Mouse (Mus musculus): ENCODE measurements around the gene Ambn. TPM values are rescaled to one million over a fixed set of nuclear protein-coding genes. Genes with fewer than 3 reads are reported as not detected.
"Not testable (repeated sequence)": the region's sequence is repeated elsewhere in the genome, so short reads cannot be mapped to it uniquely, and the experiment has no call there.

The Ambn gene
- not detected in 2 replicates for polyA plus RNA-seq (2012; rRNA removed)

DNA sequence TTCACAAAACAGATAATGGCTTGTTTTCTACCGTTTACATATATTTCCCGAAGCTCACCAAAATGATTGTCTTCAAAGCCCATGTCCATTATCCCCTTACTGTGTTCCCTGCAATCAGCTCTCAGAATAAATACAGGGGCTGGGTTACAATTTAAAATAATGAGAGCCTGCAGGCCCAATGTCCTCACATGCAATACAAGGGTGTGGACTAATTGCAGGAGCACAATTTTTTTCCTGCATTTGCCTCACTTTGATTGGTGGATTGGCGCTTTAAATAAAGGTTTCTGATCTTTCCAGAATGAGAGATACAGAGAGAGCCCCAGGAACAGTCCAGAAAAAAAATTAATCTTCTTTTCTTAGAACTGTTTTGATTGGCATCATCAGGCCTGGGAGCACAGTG is at the start of gene Ambn:
Gene Ambn (plus strand): TSS at position 301 of the 400 bp plus-strand sequence.
- Histone ChIP-seq H3K4me3 (ENCODE audit: extremely low read depth, insufficient read depth, insufficient read length) (no peak within 1 kb of the TSS), H3K27me3 (ENCODE audit: control insufficient read depth, insufficient read depth, low read length) (no peaks in the 10 kb centered on the region), H3K36me3 (ENCODE audit: control insufficient read depth, insufficient read depth, low read length) (no peaks in the 10 kb centered on the region), H3K27ac (ENCODE audit: insufficient read depth, low read length) (no peak within 1 kb of the TSS), H3K4me1 (ENCODE audit: control insufficient read depth, insufficient read depth, insufficient read length) (no peaks in the 10 kb centered on the region)
- WGBS = 90% methylated on average over 3 of the region's 3 CpGs
- TF ChIP-seq CTCF (IDR thresholded peaks at IDR 0.05; ENCODE audit: extremely low read depth, insufficient read depth, insufficient read length, insufficient replicate concordance) (no peak), POLR2A (IDR thresholded peaks at IDR 0.05; ENCODE audit: low read depth, low read length) (no peak)
- DNase-seq (ENCODE audit: low read depth in 1 of 2, low spot score in 2 of 2) = no peak

- Histone ChIP-seq H3K36me3 (ENCODE audit: control insufficient read depth, insufficient read depth, low read length) (no peaks in the 10 kb centered on the region), H3K4me1 (ENCODE audit: control insufficient read depth, insufficient read depth, insufficient read length) (no peaks in the 10 kb centered on the region), H3K27ac (ENCODE audit: insufficient read depth, low read length) (no peak overlapping the region), H3K4me3 (ENCODE audit: extremely low read depth, insufficient read depth, insufficient read length) (no peak overlapping the region), H3K27me3 (ENCODE audit: control insufficient read depth, insufficient read depth, low read length) (no peaks in the 10 kb centered on the region)
- no peak for DNase-seq (ENCODE audit: low read depth in 1 of 2, low spot score in 2 of 2)
- TF ChIP-seq CTCF (IDR thresholded peaks at IDR 0.05; ENCODE audit: extremely low read depth, insufficient read depth, insufficient read length, insufficient replicate concordance) (no peak), POLR2A (IDR thresholded peaks at IDR 0.05; ENCODE audit: low read depth, low read length) (no peak)
- 86% methylated on average over 8 of the region's 8 CpGs for WGBS
These were observed 35.3 kb upstream of the Ambn start for GRCm38 (mm10) chr5:88420319-88421065.

GRCm38 (mm10) chr5:88424892-88425291 is 30.9 kb upstream of the Ambn start:
- WGBS = 63% methylated on average over 2 of the region's 2 CpGs
- DNase-seq (ENCODE audit: low read depth in 1 of 2, low spot score in 2 of 2); H3K36me3 ChIP-seq (ENCODE audit: control insufficient read depth, insufficient read depth, low read length); H3K27me3 ChIP-seq (ENCODE audit: control insufficient read depth, insufficient read depth, low read length); H3K27ac ChIP-seq (ENCODE audit: insufficient read depth, low read length); H3K4me1 ChIP-seq (ENCODE audit: control insufficient read depth, insufficient read depth, insufficient read length); H3K4me3 ChIP-seq (ENCODE audit: extremely low read depth, insufficient read depth, insufficient read length): not testable (repeated sequence)

DNA sequence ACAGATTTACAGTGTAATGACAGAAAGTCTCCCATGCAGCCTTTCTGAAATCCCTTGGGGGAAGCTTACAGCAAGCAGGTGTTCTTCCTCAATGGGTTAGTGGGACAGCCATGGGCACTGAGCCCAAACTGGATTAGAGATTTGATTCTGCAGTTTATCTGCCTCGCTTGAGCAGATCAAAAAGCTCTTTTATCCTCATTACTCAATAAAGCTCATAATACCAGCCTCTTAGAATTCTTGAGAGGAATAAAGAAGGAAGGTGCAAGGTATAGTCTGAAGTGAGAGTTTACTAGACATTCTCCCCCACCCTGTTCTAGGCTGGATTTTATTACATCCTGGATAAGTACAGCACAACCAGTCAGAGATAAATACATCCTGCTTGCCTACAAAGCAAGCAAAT is 29.0 kb upstream of the Ambn start:
- no peak for DNase-seq (ENCODE audit: low read depth in 1 of 2, low spot score in 2 of 2)
- H3K36me3 ChIP-seq (ENCODE audit: control insufficient read depth, insufficient read depth, low read length) = no peaks in the 10 kb centered on the region
- WGBS = 64% methylated on average over 1 of the region's 1 CpGs
- H3K4me1 ChIP-seq (ENCODE audit: control insufficient read depth, insufficient read depth, insufficient read length) = no peaks in the 10 kb centered on the region
- H3K27me3 ChIP-seq (ENCODE audit: control insufficient read depth, insufficient read depth, low read length) = no peaks in the 10 kb centered on the region
- TF ChIP-seq POLR2A (IDR thresholded peaks at IDR 0.05; ENCODE audit: low read depth, low read length) (no peak), CTCF (IDR thresholded peaks at IDR 0.05; ENCODE audit: extremely low read depth, insufficient read depth, insufficient read length, insufficient replicate concordance) (no peak)
- H3K27ac ChIP-seq (ENCODE audit: insufficient read depth, low read length) = no peak overlapping the region
- H3K4me3 ChIP-seq (ENCODE audit: extremely low read depth, insufficient read depth, insufficient read length) = no peak overlapping the region

DNA sequence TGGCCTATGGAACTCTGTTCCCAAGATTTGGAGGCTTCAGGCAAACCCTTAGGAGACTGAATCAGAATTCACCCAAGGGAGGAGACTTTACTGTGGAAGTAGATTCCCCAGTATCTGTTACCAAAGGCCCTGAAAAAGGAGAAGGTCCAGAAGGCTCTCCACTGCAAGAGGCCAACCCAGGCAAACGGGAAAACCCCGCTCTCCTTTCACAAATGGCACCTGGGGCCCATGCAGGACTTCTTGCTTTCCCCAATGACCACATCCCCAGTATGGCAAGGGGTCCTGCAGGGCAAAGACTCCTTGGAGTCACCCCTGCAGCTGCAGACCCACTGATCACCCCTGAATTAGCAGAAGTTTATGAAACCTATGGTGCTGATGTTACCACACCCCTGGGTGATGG is 11.7 kb downstream of the Ambn start:
- Histone ChIP-seq H3K4me1 (ENCODE audit: control insufficient read depth, insufficient read depth, insufficient read length) (no peaks in the 10 kb centered on the region), H3K4me3 (ENCODE audit: extremely low read depth, insufficient read depth, insufficient read length) (no peak overlapping the region), H3K27ac (ENCODE audit: insufficient read depth, low read length) (no peak overlapping the region), H3K27me3 (ENCODE audit: control insufficient read depth, insufficient read depth, low read length) (no peaks in the 10 kb centered on the region), H3K36me3 (ENCODE audit: control insufficient read depth, insufficient read depth, low read length) (no peaks in the 10 kb centered on the region)
- TF ChIP-seq CTCF (IDR thresholded peaks at IDR 0.05; ENCODE audit: extremely low read depth, insufficient read depth, insufficient read length, insufficient replicate concordance) (no peak), POLR2A (IDR thresholded peaks at IDR 0.05; ENCODE audit: low read depth, low read length) (no peak)
- WGBS = 91% methylated on average over 2 of the region's 2 CpGs
- no peak for DNase-seq (ENCODE audit: low read depth in 1 of 2, low spot score in 2 of 2)

GRCm38 (mm10) chr5:88468807-88469704 is 13.3 kb downstream of the Ambn start:
- TF ChIP-seq POLR2A (IDR thresholded peaks at IDR 0.05; ENCODE audit: low read depth, low read length) (no peak), CTCF (IDR thresholded peaks at IDR 0.05; ENCODE audit: extremely low read depth, insufficient read depth, insufficient read length, insufficient replicate concordance) (no peak)
- H3K27me3 ChIP-seq (ENCODE audit: control insufficient read depth, insufficient read depth, low read length) = no peaks in the 10 kb centered on the region
- H3K4me3 ChIP-seq (ENCODE audit: extremely low read depth, insufficient read depth, insufficient read length) = no peak overlapping the region
- DNase-seq (ENCODE audit: low read depth in 1 of 2, low spot score in 2 of 2) = no peak
- no peaks in the 10 kb centered on the region for H3K4me1 ChIP-seq (ENCODE audit: control insufficient read depth, insufficient read depth, insufficient read length)
- no peaks in the 10 kb centered on the region for H3K36me3 ChIP-seq (ENCODE audit: control insufficient read depth, insufficient read depth, low read length)
- H3K27ac ChIP-seq (ENCODE audit: insufficient read depth, low read length) = no peak overlapping the region
- 85% methylated on average over 4 of the region's 4 CpGs for WGBS

DNA sequence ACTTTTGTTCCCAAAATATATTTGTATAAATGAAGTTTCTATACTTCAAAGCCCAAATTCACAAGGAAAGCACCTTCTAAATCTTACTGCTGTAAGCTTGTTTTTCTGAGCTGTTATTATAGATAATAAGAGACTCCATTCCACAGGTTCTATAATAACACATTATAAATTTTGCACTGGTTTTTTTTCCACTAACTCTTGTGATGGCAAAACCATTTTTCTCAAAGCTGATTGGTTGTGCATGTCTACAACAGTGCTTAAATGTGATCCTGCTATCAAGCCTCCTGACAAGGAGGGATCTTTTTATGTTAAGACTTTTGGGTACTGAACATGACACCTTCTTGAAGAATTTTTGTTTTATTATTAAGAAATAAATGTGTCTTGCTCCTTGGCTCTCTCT is 31.9 kb downstream of the Ambn start, which contains the start of gene Enam:
Gene Enam (plus strand): TSS at position 301 of the 400 bp plus-strand sequence.
- H3K27ac ChIP-seq (ENCODE audit: insufficient read depth, low read length) = no peak within 1 kb of the TSS
- H3K4me1 ChIP-seq (ENCODE audit: control insufficient read depth, insufficient read depth, insufficient read length) = no peaks in the 10 kb centered on the region
- no peak within 1 kb of the TSS for H3K4me3 ChIP-seq (ENCODE audit: extremely low read depth, insufficient read depth, insufficient read length)
- no peaks in the 10 kb centered on the region for H3K36me3 ChIP-seq (ENCODE audit: control insufficient read depth, insufficient read depth, low read length)
- no peaks in the 10 kb centered on the region for H3K27me3 ChIP-seq (ENCODE audit: control insufficient read depth, insufficient read depth, low read length)
- no peak for DNase-seq (ENCODE audit: low read depth in 1 of 2, low spot score in 2 of 2)
- TF ChIP-seq POLR2A (IDR thresholded peaks at IDR 0.05; ENCODE audit: low read depth, low read length) (no peak), CTCF (IDR thresholded peaks at IDR 0.05; ENCODE audit: extremely low read depth, insufficient read depth, insufficient read length, insufficient replicate concordance) (no peak)
